Mouse (Mus musculus): ENCODE results near the gene Ttc30a2.

GRCm38 (mm10) chr2:75983847-75984246, 5.9 kb upstream of the Ttc30a2 start:
- TF ChIP-seq EP300 (IDR thresholded peaks at IDR 0.05; ENCODE audit: insufficient read depth, low read depth, low read length): no peak
- no peak for TF ChIP-seq CTCF (IDR thresholded peaks at IDR 0.05; ENCODE audit: low read depth, low read length)
- no peak for TF ChIP-seq POLR2A (IDR thresholded peaks at IDR 0.05; ENCODE audit: insufficient read depth, low read length)

Data from ES-Bruce4 (cell line).